Mouse (Mus musculus) heart, postnatal 0 days (tissue): Measurements from ENCODE around the gene Rasgrp2. TPM values are rescaled to one million over a fixed set of nuclear protein-coding genes. Genes with fewer than 3 reads are reported as not detected.
A peak's percentile ranks its signal among the peaks of the same experiment; 100 is the strongest.

ENCODE experiments used
- ATAC-seq: fragments of 200-750 bp; cut with Nextera tagmentation; 2 replicates; pipeline ENCODE4 v1.8.0; 2017; ENCODE audit warnings: low read depth, moderate number of reproducible peaks, moderate library complexity; ENCODE audit not compliant: insufficient read depth
- DNase-seq: peaks from one replicate; pipeline ENCODE4 v3.0.0-alpha.2; 2016; ENCODE audit warnings: low spot score
- H3K27ac ChIP-seq: fragments of 300-500 bp; sonication (generic); 2 replicates; pipeline ENCODE4 v1.5.1; 2014; ENCODE audit warnings: low read depth, mild to moderate bottlenecking
- H3K27me3 ChIP-seq: fragments of 300-500 bp; sonication (generic); 2 replicates; pipeline ENCODE4 v1.6.1; 2014; ENCODE audit warnings: low read length, mixed read lengths; ENCODE audit not compliant: control insufficient read depth, insufficient read depth
- H3K36me3 ChIP-seq: fragments of 300-500 bp; sonication (generic); replicated peaks from 2 replicates; pipeline ENCODE4 v1.6.1; 2014; ENCODE audit warnings: low read length, mixed read lengths; ENCODE audit not compliant: control insufficient read depth, insufficient read depth
- H3K4me1 ChIP-seq: fragments of 300-500 bp; sonication (generic); 2 replicates; pipeline ENCODE4 v1.6.1; 2014; ENCODE audit warnings: antibody characterized with exemption; ENCODE audit not compliant: control insufficient read depth, insufficient read depth
- H3K4me2 ChIP-seq: fragments of 300-500 bp; sonication (generic); 2 replicates; pipeline ENCODE4 v1.6.1; 2014; ENCODE audit warnings: low read depth, mild to moderate bottlenecking, low read length, moderate library complexity
- H3K4me3 ChIP-seq: fragments of 300-500 bp; sonication (generic); 2 replicates; pipeline ENCODE4 v1.5.1; 2014; ENCODE audit warnings: low read depth, low read length
- H3K9ac ChIP-seq: fragments of 300-500 bp; sonication (generic); replicated peaks from 2 replicates; pipeline ENCODE4 v1.6.1; 2014; ENCODE audit warnings: low read depth, low read length, mixed read lengths
- H3K9me3 ChIP-seq: fragments of 300-500 bp; sonication (generic); replicated peaks from 2 replicates; pipeline ENCODE4 v1.6.1; 2016; ENCODE audit warnings: low read length; ENCODE audit not compliant: control insufficient read depth
- CTCF ChIP-seq: IDR thresholded peaks from 2 replicates; pipeline ENCODE4 v1.5.1; 2016; ENCODE audit warnings: antibody characterized with exemption, control low read depth, low read depth
- EP300 ChIP-seq: IDR thresholded peaks from 2 replicates; pipeline ENCODE4 v1.6.1; 2016; ENCODE audit warnings: antibody characterized with exemption, low read depth
- WGBS: fragments of 180-500 bp; shearing (Covaris S2); extraction: QIAGEN DNeasy Blood & Tissue Kit; methylation state at CpG from one replicate; pipeline ENCODE4 v1.1.7; 2014; 5-methylcytosine and 5-hydroxymethylcytosine counted together
- polyA plus RNA-seq: library from polyadenylated mRNA; unstranded; fragments of >200 nt; fragmentation: Nextera tagmentation; extraction: Ambion mirVana; gene quantifications from 2 replicates; pipeline ENCODE4 v1.2.1, GENCODE M21; 2015
- total RNA-seq: library from RNA; depleted of rRNA; stranded (reverse); fragments of >200 nt; gene quantifications from 2 replicates; pipeline ENCODE4 v1.2.3, GENCODE M21; 2014; ENCODE audit warnings: low replicate concordance

The Rasgrp2 gene
- total and polyA plus RNA-seq, 2 experiments from 2014 or later: 55.5 to 55.6 TPM

- DNase-seq (no peak), ATAC-seq (no peak)
- Histone ChIP-seq H3K27me3 (no peaks in the 10 kb centered on the region), H3K4me3 (peak overlapping the region; percentile 99), H3K9me3 (no peaks in the 10 kb centered on the region), H3K36me3 (peaks cover 31% of the 10 kb centered on the region), H3K27ac (peak overlapping the region; percentile 100), H3K4me1 (peaks cover 18% of the 10 kb centered on the region), H3K4me2 (peak overlapping the region; percentile 62), H3K9ac (peak overlapping the region; percentile 44)
- TF ChIP-seq EP300: no peak
- TF ChIP-seq CTCF: no peak
- 2% methylated on average over 11 of the region's 11 CpGs for WGBS
These were observed 36.1 kb upstream of the Rasgrp2 start for GRCm38 (mm10) chr19:6363091-6363410.

GRCm38 (mm10) chr19:6363411-6364240 is 35.5 kb upstream of the Rasgrp2 start, which contains the start of gene Sf1:
Sf1 (plus strand) TSS chr19:6363690.
- H3K27me3 ChIP-seq: no peaks in the 10 kb centered on the region
- TF ChIP-seq CTCF (no peak), EP300 (peak; percentile 88)
- peak within 1 kb of the TSS; percentile 99 for H3K4me3 ChIP-seq
- peak within 1 kb of the TSS; percentile 100 for H3K27ac ChIP-seq
- DNase-seq (peak; percentile 100), ATAC-seq (peak; percentile 94)
- peak within 1 kb of the TSS; percentile 96 for H3K4me2 ChIP-seq
- peak within 1 kb of the TSS; percentile 99 for H3K9ac ChIP-seq
- peaks cover 18% of the 10 kb centered on the region for H3K4me1 ChIP-seq
- H3K9me3 ChIP-seq: no peaks in the 10 kb centered on the region
- WGBS: under 1% methylated on average over 77 of the region's 85 CpGs
- peaks cover 37% of the 10 kb centered on the region for H3K36me3 ChIP-seq

- peaks cover 18% of the 10 kb centered on the region for H3K4me1 ChIP-seq
- ATAC-seq: peak; percentile 5; the same call in 1 of the 2 replicates
- H3K27me3 ChIP-seq: no peaks in the 10 kb centered on the region
- WGBS: under 1% methylated on average over 51 of the region's 55 CpGs
- H3K9me3 ChIP-seq: no peaks in the 10 kb centered on the region
- peak overlapping the region; percentile 99 for H3K9ac ChIP-seq
- H3K4me3 ChIP-seq: peak overlapping the region; percentile 99
- DNase-seq: peak; percentile 87
- peak overlapping the region; percentile 100 for H3K27ac ChIP-seq
- TF ChIP-seq EP300 (no peak), CTCF (no peak)
- peak overlapping the region; percentile 96 for H3K4me2 ChIP-seq
- peaks cover 43% of the 10 kb centered on the region for H3K36me3 ChIP-seq
These were observed 34.8 kb upstream of the Rasgrp2 start for GRCm38 (mm10) chr19:6364317-6364725.

DNA sequence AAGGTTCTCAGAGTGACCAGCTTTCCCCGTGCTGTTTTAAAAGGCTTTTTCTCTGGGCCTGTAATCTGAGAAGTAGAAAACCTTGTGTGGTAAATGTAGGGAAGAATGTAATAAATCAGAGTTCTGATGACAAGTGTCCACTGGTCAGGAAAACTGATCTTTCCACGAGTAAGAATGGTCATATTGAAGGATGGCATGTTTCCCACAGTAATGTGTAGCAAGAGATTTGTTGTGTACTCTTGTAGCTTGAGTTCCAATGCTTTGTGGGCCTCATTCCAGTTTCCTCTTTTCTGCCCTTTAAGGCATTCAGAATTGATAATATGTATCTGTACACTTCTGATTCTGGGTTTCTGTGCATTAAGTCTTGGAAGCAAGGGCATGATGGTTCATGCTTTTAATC is 34.3 kb upstream of the Rasgrp2 start:
- Histone ChIP-seq H3K27ac (no peak overlapping the region), H3K9me3 (no peaks in the 10 kb centered on the region), H3K9ac (peak overlapping the region; percentile 99; the same call in 1 of the 2 replicates), H3K4me3 (peak overlapping the region; percentile 99), H3K36me3 (peaks cover 48% of the 10 kb centered on the region), H3K4me2 (peak overlapping the region; percentile 96), H3K27me3 (no peaks in the 10 kb centered on the region), H3K4me1 (peaks cover 18% of the 10 kb centered on the region)
- DNase-seq (no peak), ATAC-seq (no peak)
- 3% methylated on average over 2 of the region's 2 CpGs for WGBS
- no peak for TF ChIP-seq EP300

DNA sequence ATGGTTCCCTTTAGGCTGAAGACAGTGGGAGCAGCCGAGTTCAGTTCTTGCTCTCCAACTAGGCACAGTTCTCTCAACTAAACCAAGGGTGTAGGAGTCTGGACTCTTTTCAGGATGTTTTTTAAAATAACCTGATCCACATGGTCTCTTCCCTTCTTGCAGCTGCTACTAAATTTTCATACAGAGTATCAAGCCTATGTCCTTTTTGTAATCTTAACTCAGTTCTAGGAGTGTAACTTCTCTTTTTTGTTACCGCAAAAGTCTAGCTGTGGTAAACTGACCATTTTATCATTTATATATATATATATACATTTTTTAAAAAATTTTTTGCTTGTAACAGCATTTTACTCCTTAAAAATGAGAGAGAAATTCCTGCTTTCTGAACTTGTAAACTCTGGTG is 29.0 kb upstream of the Rasgrp2 start:
- Histone ChIP-seq H3K4me3 (no peak overlapping the region), H3K27me3 (no peaks in the 10 kb centered on the region), H3K9me3 (no peaks in the 10 kb centered on the region), H3K9ac (no peak overlapping the region), H3K4me2 (no peak overlapping the region), H3K4me1 (peaks cover 6% of the 10 kb centered on the region; the same call in 1 of the 2 replicates), H3K27ac (no peak overlapping the region), H3K36me3 (peaks cover 94% of the 10 kb centered on the region)
- no peak for TF ChIP-seq CTCF
- TF ChIP-seq EP300: no peak
- 88% methylated on average over 2 of the region's 2 CpGs for WGBS
- DNase-seq (no peak), ATAC-seq (no peak)
